In genomic region chr4:147520100-147520499, GRCm38 (mm10) we compare ENCODE assay signal across 17 mouse cellular contexts. TPM values are rescaled to one million over a fixed set of nuclear protein-coding genes. Genes with fewer than 3 reads are reported as not detected.
DNase-seq lines count a peak whose midpoint lies in the region; ATAC-seq lines count a peak whose summit lies in the region.
"Had no signal": no experiment of that assay in that cellular context is flagged by ENCODE, and none has a peak within 500 bp of the region (broad histone marks: within the 10 kb centered on the region; RNA-seq: fewer than 3 reads in every experiment).

No protein-coding gene starts in this region.

- 0 out of 2 replicates have a peak, but pooled peaks have one; percentile 19 for ATAC-seq in embryonic facial prominence, embryonic 12.5 days (ENCODE audit: insufficient number of reproducible peaks, insufficient read depth, low FRiP score, low TSS enrichment)
- 0 out of 2 replicates have a peak, but pooled peaks have one; percentile 20 for ATAC-seq in kidney, embryonic 14.5 days (ENCODE audit: low FRiP score, low TSS enrichment)
- ATAC-seq: Patski had no signal

- no peak overlapping the region for H3K4me3 ChIP-seq in embryonic facial prominence, embryonic 12.5 days
- H3K4me3 ChIP-seq in embryonic facial prominence, embryonic 10.5 days: no peak overlapping the region
- no peak overlapping the region for H3K4me3 ChIP-seq in kidney, embryonic 14.5 days (ENCODE audit: low read length)
- H3K4me3 ChIP-seq: layer of hippocampus, adult 2 months; liver, embryonic 15.5 days; neural tube, embryonic 12.5 days had no signal

- no peak for DNase-seq in embryonic facial prominence, embryonic 10.5 days (ENCODE audit: low spot score)
- DNase-seq in kidney, postnatal 10 days: no peak
- DNase-seq in retina, embryonic 14.5 days (ENCODE audit: low spot score): peak; percentile 6
- DNase-seq in retina, postnatal 1 day: no peak
- DNase-seq in T-cell, adult 2 months (ENCODE audit: low spot score): no peak
- no peak for DNase-seq in B cell, adult 2 months
- DNase-seq: cerebellum, adult 2 months; heart, adult 18-20 months; heart, postnatal 36 days; kidney, adult 2 months; spleen, adult 18-20 months had no signal

- no peak overlapping the region for H3K27ac ChIP-seq in embryonic facial prominence, embryonic 12.5 days
- no peak overlapping the region for H3K27ac ChIP-seq in embryonic facial prominence, embryonic 10.5 days (replicated peaks)
- no peak overlapping the region for H3K27ac ChIP-seq in kidney, embryonic 14.5 days (ENCODE audit: low read depth, low read length)
- H3K27ac ChIP-seq: layer of hippocampus, adult 2 months; liver, embryonic 15.5 days; neural tube, embryonic 12.5 days had no signal

- no peaks in the 10 kb centered on the region for H3K4me1 ChIP-seq in embryonic facial prominence, embryonic 12.5 days
- no peaks in the 10 kb centered on the region for H3K4me1 ChIP-seq in embryonic facial prominence, embryonic 10.5 days
- no peaks in the 10 kb centered on the region for H3K4me1 ChIP-seq in kidney, embryonic 14.5 days (ENCODE audit: control insufficient read depth, insufficient read depth, low read length)
- H3K4me1 ChIP-seq: liver, embryonic 15.5 days; neural tube, embryonic 12.5 days had no signal

- H3K9me3 ChIP-seq in embryonic facial prominence, embryonic 12.5 days: peaks cover 48% of the 10 kb centered on the region
- H3K9me3 ChIP-seq in embryonic facial prominence, embryonic 10.5 days: peaks cover 91% of the 10 kb centered on the region
- peaks cover 49% of the 10 kb centered on the region for H3K9me3 ChIP-seq in kidney, embryonic 14.5 days (ENCODE audit: control insufficient read depth, low read length)

- H3K36me3 ChIP-seq in embryonic facial prominence, embryonic 12.5 days: no peaks in the 10 kb centered on the region
- H3K36me3 ChIP-seq in embryonic facial prominence, embryonic 10.5 days (replicated peaks): no peaks in the 10 kb centered on the region
- H3K36me3 ChIP-seq in kidney, embryonic 14.5 days (ENCODE audit: control insufficient read depth, insufficient read depth, low read length): no peaks in the 10 kb centered on the region
- H3K36me3 ChIP-seq: liver, embryonic 15.5 days; neural tube, embryonic 12.5 days had no signal

- no peak overlapping the region for H3K4me2 ChIP-seq in embryonic facial prominence, embryonic 12.5 days (replicated peaks)
- no peak overlapping the region for H3K4me2 ChIP-seq in kidney, embryonic 14.5 days (replicated peaks; ENCODE audit: low read depth, low read length)
- H3K4me2 ChIP-seq: liver, embryonic 15.5 days; neural tube, embryonic 12.5 days had no signal

- no peak overlapping the region for H3K9ac ChIP-seq in embryonic facial prominence, embryonic 12.5 days
- no peak overlapping the region for H3K9ac ChIP-seq in kidney, embryonic 14.5 days (ENCODE audit: low read depth, low read length)
- H3K9ac ChIP-seq: liver, embryonic 15.5 days; neural tube, embryonic 12.5 days had no signal

- no peaks in the 10 kb centered on the region for H3K27me3 ChIP-seq in embryonic facial prominence, embryonic 12.5 days
- H3K27me3 ChIP-seq in embryonic facial prominence, embryonic 10.5 days (replicated peaks; ENCODE audit: low read depth, poor library complexity, severe bottlenecking): no peaks in the 10 kb centered on the region
- no peaks in the 10 kb centered on the region for H3K27me3 ChIP-seq in kidney, embryonic 14.5 days (ENCODE audit: control insufficient read depth, insufficient read depth, low read length)
- H3K27me3 ChIP-seq: liver, embryonic 15.5 days; neural tube, embryonic 12.5 days; Patski had no signal

RNA-seq across cellular contexts. Expression of gene Gm16503, which starts 19.9 kb away (rescaled TPM):
- 0.56 and 0.87 TPM in 2 replicates for polyA plus RNA-seq in embryonic facial prominence, embryonic 12.5 days (2016; fragmentation: Nextera tagmentation; extraction: Ambion mirVana)
- 0.20 and 0.39 TPM in 2 replicates for polyA plus RNA-seq in embryonic facial prominence, embryonic 10.5 days (2016; fragmentation: Nextera tagmentation; extraction: Ambion mirVana)
- polyA plus RNA-seq in kidney, embryonic 14.5 days (2014; fragmentation: Nextera tagmentation; extraction: Ambion mirVana): 0.50 and 0.72 TPM in 2 replicates
- polyA plus RNA-seq: Patski had no signal

RNA-seq across cellular contexts. Expression of gene Zfp982, which starts 27.9 kb away (rescaled TPM):
- 9.8 and 11.3 TPM in 2 replicates for polyA plus RNA-seq in embryonic facial prominence, embryonic 12.5 days (2016; fragmentation: Nextera tagmentation; extraction: Ambion mirVana)
- 8.6 and 10.8 TPM in 2 replicates for polyA plus RNA-seq in embryonic facial prominence, embryonic 10.5 days (2016; fragmentation: Nextera tagmentation; extraction: Ambion mirVana)
- polyA plus RNA-seq in kidney, embryonic 14.5 days (2014; fragmentation: Nextera tagmentation; extraction: Ambion mirVana): 8.6 and 10.7 TPM in 2 replicates
- polyA plus RNA-seq: Patski had no signal

RNA-seq across cellular contexts. Expression of gene Zfp985, which starts 33.0 kb away (rescaled TPM):
- 0.15 and 0.23 TPM in 2 replicates for polyA plus RNA-seq in embryonic facial prominence, embryonic 12.5 days (2016; fragmentation: Nextera tagmentation; extraction: Ambion mirVana)
- polyA plus RNA-seq in embryonic facial prominence, embryonic 10.5 days (2016; fragmentation: Nextera tagmentation; extraction: Ambion mirVana): 0.17 and 0.18 TPM in 2 replicates
- 0.47 and 0.54 TPM in 2 replicates for polyA plus RNA-seq in kidney, embryonic 14.5 days (2014; fragmentation: Nextera tagmentation; extraction: Ambion mirVana)
- polyA plus RNA-seq: kidney, adult 2 months; neural tube, embryonic 12.5 days had no signal
